Mouse (Mus musculus): ENCODE data around the gene Eif2ak1. TPM values are rescaled to one million over a fixed set of nuclear protein-coding genes. Genes with fewer than 3 reads are reported as not detected.
A peak's percentile ranks its signal among the peaks of the same experiment; 100 is the strongest.

Eif2ak1 gene
- total and polyA plus RNA-seq, 3 experiments = 12.9 to 73.0 (median 34.6) TPM

DNA sequence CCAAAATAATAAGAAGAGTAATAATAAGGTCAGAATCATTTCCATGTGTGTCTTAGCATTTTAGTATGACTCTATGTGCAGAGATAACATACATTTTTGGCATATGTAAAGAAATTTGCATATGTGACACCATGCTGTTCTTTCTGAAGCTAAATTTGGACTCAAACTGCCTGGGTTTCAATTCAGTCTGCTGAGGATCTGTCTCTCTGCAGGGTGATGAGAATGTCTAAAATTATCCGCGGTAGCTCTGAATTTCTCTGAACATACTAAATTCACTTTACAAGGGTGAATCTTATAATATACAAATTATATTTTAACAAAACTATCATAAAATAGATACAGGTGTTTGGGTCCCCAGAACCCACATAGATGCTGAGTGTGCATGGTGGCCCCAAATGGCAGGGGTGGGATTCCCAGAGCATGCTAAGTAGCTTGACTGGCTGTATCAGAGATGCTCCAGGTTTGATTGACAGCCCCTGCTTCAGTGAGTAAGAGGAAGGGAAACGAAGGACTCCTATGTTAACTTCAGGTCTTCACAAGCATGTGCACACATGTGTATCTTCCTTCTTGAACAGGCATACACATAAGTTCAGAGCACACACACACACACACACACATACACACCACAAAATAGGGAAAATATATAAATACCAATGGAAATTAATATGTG is 8.0 kb upstream of the Eif2ak1 start:
- H3K36me3 ChIP-seq (replicated peaks) = no peaks in the 10 kb centered on the region
- no peak for TF ChIP-seq GATA1 (IDR thresholded peaks at IDR 0.05; ENCODE audit: borderline replicate concordance, low read length)
- no peak for TF ChIP-seq TAL1 (conservative IDR thresholded peaks at IDR 0.05; ENCODE audit: low read depth, low read length)
- no peak for TF ChIP-seq CTCF (IDR thresholded peaks at IDR 0.05; ENCODE audit: low read depth, low read length)
- no peak for TF ChIP-seq POLR2AphosphoS5 (IDR thresholded peaks at IDR 0.05; ENCODE audit: insufficient replicate concordance, low read depth, low read length)
- TF ChIP-seq GATA2 (IDR thresholded peaks at IDR 0.05; ENCODE audit: borderline replicate concordance, low read depth, low read length) = no peak
- ATAC-seq (ENCODE audit: extremely low read depth, insufficient number of reproducible peaks, low FRiP score, poor library complexity, severe bottlenecking) (no peak), DNase-seq (ENCODE audit: low spot score) (no peak)
- H3K4me1 ChIP-seq (ENCODE audit: insufficient read depth, low read depth, low read length) = peaks cover 4% of the 10 kb centered on the region; the same call in 1 of the 2 replicates
- H3K27me3 ChIP-seq (ENCODE audit: insufficient read depth, low read length) = peaks cover 32% of the 10 kb centered on the region
- H3K4me3 ChIP-seq (ENCODE audit: low read depth, low read length) = no peak overlapping the region
- no peaks in the 10 kb centered on the region for H3K9me3 ChIP-seq (replicated peaks)

- Histone ChIP-seq H3K4me3 (ENCODE audit: low read depth, low read length) (no peak overlapping the region), H3K27me3 (ENCODE audit: insufficient read depth, low read length) (peaks cover 29% of the 10 kb centered on the region), H3K36me3 (replicated peaks) (no peaks in the 10 kb centered on the region), H3K4me1 (ENCODE audit: insufficient read depth, low read depth, low read length) (peaks cover 4% of the 10 kb centered on the region; the same call in 1 of the 2 replicates), H3K9me3 (replicated peaks) (no peaks in the 10 kb centered on the region)
- TF ChIP-seq GATA2 (IDR thresholded peaks at IDR 0.05; ENCODE audit: borderline replicate concordance, low read depth, low read length) (no peak), POLR2AphosphoS5 (IDR thresholded peaks at IDR 0.05; ENCODE audit: insufficient replicate concordance, low read depth, low read length) (no peak), CTCF (IDR thresholded peaks at IDR 0.05; ENCODE audit: low read depth, low read length) (no peak), GATA1 (IDR thresholded peaks at IDR 0.05; ENCODE audit: borderline replicate concordance, low read length) (no peak), TAL1 (conservative IDR thresholded peaks at IDR 0.05; ENCODE audit: low read depth, low read length) (no peak)
- no peak for ATAC-seq (ENCODE audit: extremely low read depth, insufficient number of reproducible peaks, low FRiP score, poor library complexity, severe bottlenecking)
- no peak for DNase-seq (ENCODE audit: low spot score)
Measured at GRCm38 (mm10) chr5:143811653-143812052, 5.9 kb upstream of the Eif2ak1 start.

DNA sequence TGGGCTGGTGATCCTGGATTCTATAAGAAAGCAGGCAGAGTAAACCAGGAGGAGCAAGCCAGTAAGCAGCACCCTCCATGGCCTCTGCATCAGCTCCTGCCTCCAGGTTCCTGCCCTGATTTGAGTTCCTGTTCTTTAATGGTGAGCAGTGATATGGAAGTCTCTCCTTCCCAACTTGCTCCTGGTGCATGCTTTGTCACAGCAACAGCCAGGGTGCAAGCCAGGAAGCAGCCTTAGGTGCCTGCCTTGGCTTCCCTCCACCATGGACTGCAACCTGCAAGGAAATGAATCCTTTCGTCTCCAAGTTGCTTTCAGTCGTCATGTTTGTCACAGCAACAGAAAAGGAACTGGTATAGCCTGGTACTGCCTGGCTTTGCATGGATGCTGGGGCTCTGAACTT is 3.0 kb upstream of the Eif2ak1 start:
- Histone ChIP-seq H3K4me1 (ENCODE audit: insufficient read depth, low read depth, low read length) (peaks cover 16% of the 10 kb centered on the region), H3K36me3 (replicated peaks) (no peaks in the 10 kb centered on the region), H3K4me3 (ENCODE audit: low read depth, low read length) (no peak overlapping the region), H3K27me3 (ENCODE audit: insufficient read depth, low read length) (peaks cover 14% of the 10 kb centered on the region), H3K9me3 (replicated peaks) (no peaks in the 10 kb centered on the region)
- DNase-seq (ENCODE audit: low spot score) = no peak
- TF ChIP-seq CTCF (IDR thresholded peaks at IDR 0.05; ENCODE audit: low read depth, low read length) = no peak
- TF ChIP-seq POLR2AphosphoS5 (IDR thresholded peaks at IDR 0.05; ENCODE audit: insufficient replicate concordance, low read depth, low read length) = no peak
- no peak for TF ChIP-seq TAL1 (conservative IDR thresholded peaks at IDR 0.05; ENCODE audit: low read depth, low read length)
- TF ChIP-seq GATA1 (IDR thresholded peaks at IDR 0.05; ENCODE audit: borderline replicate concordance, low read length) = no peak
- no peak for TF ChIP-seq GATA2 (IDR thresholded peaks at IDR 0.05; ENCODE audit: borderline replicate concordance, low read depth, low read length)
- no peak for ATAC-seq (ENCODE audit: extremely low read depth, insufficient number of reproducible peaks, low FRiP score, poor library complexity, severe bottlenecking)

- DNase-seq (ENCODE audit: low spot score) (no peak), ATAC-seq (ENCODE audit: extremely low read depth, insufficient number of reproducible peaks, low FRiP score, poor library complexity, severe bottlenecking) (no peak)
- no peaks in the 10 kb centered on the region for H3K9me3 ChIP-seq (replicated peaks)
- H3K36me3 ChIP-seq (replicated peaks) = peaks cover 11% of the 10 kb centered on the region
- H3K27me3 ChIP-seq (ENCODE audit: insufficient read depth, low read length) = peaks cover 10% of the 10 kb centered on the region
- peaks cover 30% of the 10 kb centered on the region for H3K4me1 ChIP-seq (ENCODE audit: insufficient read depth, low read depth, low read length)
- peak overlapping the region; percentile 99 for H3K4me3 ChIP-seq (ENCODE audit: low read depth, low read length)
- TF ChIP-seq CTCF (IDR thresholded peaks at IDR 0.05; ENCODE audit: low read depth, low read length) (no peak), GATA1 (IDR thresholded peaks at IDR 0.05; ENCODE audit: borderline replicate concordance, low read length) (no peak), POLR2AphosphoS5 (IDR thresholded peaks at IDR 0.05; ENCODE audit: insufficient replicate concordance, low read depth, low read length) (no peak), GATA2 (IDR thresholded peaks at IDR 0.05; ENCODE audit: borderline replicate concordance, low read depth, low read length) (no peak), TAL1 (conservative IDR thresholded peaks at IDR 0.05; ENCODE audit: low read depth, low read length) (no peak)
Measured at GRCm38 (mm10) chr5:143817931-143818311, 333 bp downstream of the Eif2ak1 start.

DNA sequence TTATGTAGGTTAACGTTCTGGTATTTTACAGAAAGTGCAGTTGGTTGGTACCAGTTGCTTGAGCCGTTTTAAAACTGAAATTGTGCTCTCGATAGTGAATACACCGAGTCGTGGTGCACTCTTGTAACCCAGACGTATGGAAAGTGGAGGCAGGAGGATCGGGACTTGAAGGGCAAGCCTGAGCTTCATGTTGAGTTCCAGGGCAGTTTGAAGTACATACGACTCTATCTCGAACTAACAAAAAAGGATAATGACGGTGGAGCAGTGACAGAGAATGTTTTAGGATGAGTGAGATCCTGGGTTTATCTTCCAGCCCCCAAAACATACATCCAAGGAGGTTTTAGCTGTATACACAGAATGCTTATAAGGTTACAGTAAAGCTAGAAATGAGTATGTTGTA is 873 bp downstream of the Eif2ak1 start:
- no peak for DNase-seq (ENCODE audit: low spot score)
- Histone ChIP-seq H3K9me3 (replicated peaks) (no peaks in the 10 kb centered on the region), H3K36me3 (replicated peaks) (peaks cover 11% of the 10 kb centered on the region), H3K27me3 (ENCODE audit: insufficient read depth, low read length) (peaks cover 10% of the 10 kb centered on the region), H3K4me3 (ENCODE audit: low read depth, low read length) (peak overlapping the region; percentile 99), H3K4me1 (ENCODE audit: insufficient read depth, low read depth, low read length) (peaks cover 30% of the 10 kb centered on the region)
- no peak for TF ChIP-seq TAL1 (conservative IDR thresholded peaks at IDR 0.05; ENCODE audit: low read depth, low read length)
- no peak for TF ChIP-seq CTCF (IDR thresholded peaks at IDR 0.05; ENCODE audit: low read depth, low read length)
- TF ChIP-seq POLR2AphosphoS5 (IDR thresholded peaks at IDR 0.05; ENCODE audit: insufficient replicate concordance, low read depth, low read length) = no peak
- TF ChIP-seq GATA1 (IDR thresholded peaks at IDR 0.05; ENCODE audit: borderline replicate concordance, low read length) = no peak
- no peak for TF ChIP-seq GATA2 (IDR thresholded peaks at IDR 0.05; ENCODE audit: borderline replicate concordance, low read depth, low read length)
- ATAC-seq (ENCODE audit: extremely low read depth, insufficient number of reproducible peaks, low FRiP score, poor library complexity, severe bottlenecking) = no peak

DNA sequence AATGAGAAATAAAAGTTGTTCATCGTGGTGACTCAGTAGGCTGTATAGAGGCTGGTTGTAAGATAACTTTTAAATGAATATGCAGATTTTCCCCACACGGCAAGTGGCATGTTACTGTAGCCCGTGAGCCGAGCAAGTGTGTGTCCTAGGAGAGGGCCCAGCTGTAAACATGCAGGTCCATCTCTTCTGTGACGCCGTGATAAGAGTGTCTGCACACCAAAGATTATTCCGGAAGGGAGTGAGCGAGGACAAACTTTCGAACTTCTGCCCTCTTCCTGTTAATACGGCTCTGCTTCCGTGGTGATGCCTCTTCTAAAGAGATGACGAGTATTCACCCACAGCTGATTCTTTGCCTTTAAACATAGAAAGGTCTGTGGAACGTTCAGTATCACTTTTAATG is 1.4 kb downstream of the Eif2ak1 start:
- Histone ChIP-seq H3K9me3 (replicated peaks) (no peaks in the 10 kb centered on the region), H3K27me3 (ENCODE audit: insufficient read depth, low read length) (peaks cover 7% of the 10 kb centered on the region), H3K4me1 (ENCODE audit: insufficient read depth, low read depth, low read length) (peaks cover 30% of the 10 kb centered on the region), H3K36me3 (replicated peaks) (peaks cover 11% of the 10 kb centered on the region), H3K4me3 (ENCODE audit: low read depth, low read length) (peak overlapping the region; percentile 67; the same call in 1 of the 2 replicates)
- TF ChIP-seq TAL1 (conservative IDR thresholded peaks at IDR 0.05; ENCODE audit: low read depth, low read length) (peak; percentile 94), GATA2 (IDR thresholded peaks at IDR 0.05; ENCODE audit: borderline replicate concordance, low read depth, low read length) (no peak)
- ATAC-seq (ENCODE audit: extremely low read depth, insufficient number of reproducible peaks, low FRiP score, poor library complexity, severe bottlenecking) (peak; percentile 78), DNase-seq (ENCODE audit: low spot score) (peak; percentile 73)

Measured in G1E (cell line).